Mouse (Mus musculus): Measurements from ENCODE around the gene Trim44.

GRCm38 (mm10) chr2:102406324-102407304 is 1.0 kb downstream of the Trim44 start:
- TF ChIP-seq CTCF (IDR thresholded peaks at IDR 0.05; ENCODE audit: low read depth) (no peak), EP300 (IDR thresholded peaks at IDR 0.05; ENCODE audit: low read depth) (no peak)
